Mouse (Mus musculus) heart, postnatal 10 days (tissue): ENCODE measurements at regions not wholly inside any gene's neighbourhood (a gene's known extent, or its start where the extent isn't known, plus 50 kb on each side); places are given as distances from the start of the nearest gene placed in this dataset.

ENCODE experiments used
- DNase-seq, 2 experiments: peaks; one replicate each; pipeline ENCODE4 v3.0.0; 2021
- intact Hi-C: fragments of 180-260 bp; cut with DNase I; formaldehyde crosslinking; loops from one replicate; pipeline ENCODE4 v1.15.1; 2025

DNA sequence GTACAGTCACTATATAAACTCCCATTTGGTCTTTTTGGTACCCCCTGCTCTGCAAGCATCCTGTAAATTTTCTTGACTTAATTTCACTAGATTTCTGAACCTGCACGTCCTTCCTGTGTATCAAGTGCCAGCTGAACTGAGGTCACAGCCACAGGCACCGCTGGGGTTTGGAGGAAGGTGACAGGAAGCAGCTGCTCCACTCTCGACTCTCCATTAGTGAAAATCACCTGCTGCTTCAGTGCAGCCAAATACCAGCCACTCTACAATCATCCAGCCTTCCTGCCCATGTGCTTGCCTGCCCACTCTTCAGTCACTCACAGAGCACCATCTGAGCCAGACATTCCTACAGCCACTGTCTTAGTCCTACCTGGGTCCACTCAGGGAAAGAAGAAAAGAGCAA, 364.3 kb upstream of the 2610301B20Rik start:
- intact Hi-C loops: no loop called here
- DNase-seq: no peak

DNA sequence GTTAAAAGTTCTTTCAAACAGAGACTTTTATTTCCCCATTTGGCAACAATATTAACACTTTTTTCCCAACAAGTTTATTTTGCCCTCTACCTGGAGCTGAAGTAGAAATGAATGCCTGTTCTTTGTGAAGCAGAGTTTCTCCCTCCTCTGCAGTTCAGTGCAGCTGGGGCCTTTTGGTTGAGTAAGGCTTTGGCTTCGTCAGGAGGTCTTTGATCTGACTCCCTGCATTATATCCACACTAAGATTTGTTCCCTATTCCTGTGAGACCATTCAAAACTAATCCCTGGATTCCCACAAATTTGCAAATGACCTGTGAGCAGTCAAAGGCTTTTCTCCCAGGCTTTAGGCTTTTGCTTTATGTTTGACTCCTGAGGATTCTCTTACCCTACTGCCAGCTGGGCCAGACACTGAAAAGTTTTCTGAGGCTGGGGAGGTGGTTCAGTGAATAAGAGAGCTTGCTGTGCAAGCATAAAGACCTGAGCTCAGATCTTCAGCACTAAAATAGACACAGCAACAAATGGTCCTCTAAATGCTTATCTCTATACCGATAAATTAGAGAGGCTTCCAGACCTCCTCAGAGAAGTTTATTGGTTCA, 323.5 kb upstream of the 2610301B20Rik start:
- DNase-seq: no peak
- intact Hi-C loops: no loop called here

DNA sequence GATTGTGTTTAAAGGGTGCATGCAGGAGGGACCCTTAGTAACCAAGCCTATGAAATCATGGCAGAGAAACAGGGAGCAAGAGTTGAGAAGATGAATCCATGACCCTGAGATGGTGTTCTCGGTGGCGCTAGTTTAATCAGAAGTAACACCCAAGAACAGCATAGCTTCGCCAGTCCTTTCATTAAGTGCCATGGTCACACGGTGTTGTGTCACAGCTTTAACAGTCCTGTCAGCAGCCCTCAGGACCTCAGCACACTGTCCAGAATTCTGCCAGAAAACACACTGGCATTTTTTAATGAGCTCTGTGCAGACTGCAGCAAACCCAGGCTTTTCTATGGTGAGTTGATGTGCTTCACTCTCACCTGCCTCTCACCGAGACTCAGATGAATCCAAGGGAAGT, 320.6 kb upstream of the 2610301B20Rik start:
- intact Hi-C loops: no loop called here
- DNase-seq: no peak

DNA sequence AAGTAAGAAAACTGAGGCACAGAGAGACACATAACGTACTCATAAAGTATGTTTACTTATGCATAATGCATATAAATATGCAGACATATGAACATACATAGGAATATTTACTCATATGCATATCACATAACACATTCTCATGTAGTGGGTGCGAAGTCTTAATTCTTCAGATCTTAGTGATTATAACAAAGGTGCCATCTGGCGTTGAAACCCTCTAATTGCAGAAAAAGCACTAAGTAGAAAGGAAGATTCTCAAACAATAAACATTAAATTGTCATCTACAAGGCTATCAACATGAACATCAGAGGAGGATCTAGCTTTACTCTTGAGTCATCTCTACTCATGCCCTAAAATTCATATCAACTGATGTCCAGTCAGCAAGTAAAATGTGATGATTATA, 314.2 kb upstream of the 2610301B20Rik start:
- no peak for DNase-seq
- intact Hi-C loops: no loop called here

DNA sequence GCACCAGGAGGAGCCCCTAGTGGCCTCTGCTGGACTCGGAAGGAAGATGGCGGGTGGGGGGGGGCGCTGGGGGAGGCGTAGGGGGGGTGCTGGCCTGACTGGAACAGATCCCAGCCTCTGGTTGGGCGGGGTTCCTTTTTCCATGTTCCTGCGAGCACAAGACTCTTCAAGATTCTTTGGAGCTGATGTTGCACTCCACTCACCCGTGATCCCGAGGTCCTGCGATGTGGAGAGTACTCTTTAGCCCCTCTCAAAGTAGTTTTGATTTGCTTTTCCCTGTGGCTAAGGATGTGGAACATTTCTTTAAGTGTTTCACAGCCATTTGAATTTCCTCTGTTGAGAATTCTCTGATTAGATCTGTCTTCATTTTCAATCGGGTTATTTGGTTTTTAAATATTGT, 269.8 kb upstream of the 2610301B20Rik start:
- DNase-seq: no peak
- intact Hi-C loops: no loop called here

DNA sequence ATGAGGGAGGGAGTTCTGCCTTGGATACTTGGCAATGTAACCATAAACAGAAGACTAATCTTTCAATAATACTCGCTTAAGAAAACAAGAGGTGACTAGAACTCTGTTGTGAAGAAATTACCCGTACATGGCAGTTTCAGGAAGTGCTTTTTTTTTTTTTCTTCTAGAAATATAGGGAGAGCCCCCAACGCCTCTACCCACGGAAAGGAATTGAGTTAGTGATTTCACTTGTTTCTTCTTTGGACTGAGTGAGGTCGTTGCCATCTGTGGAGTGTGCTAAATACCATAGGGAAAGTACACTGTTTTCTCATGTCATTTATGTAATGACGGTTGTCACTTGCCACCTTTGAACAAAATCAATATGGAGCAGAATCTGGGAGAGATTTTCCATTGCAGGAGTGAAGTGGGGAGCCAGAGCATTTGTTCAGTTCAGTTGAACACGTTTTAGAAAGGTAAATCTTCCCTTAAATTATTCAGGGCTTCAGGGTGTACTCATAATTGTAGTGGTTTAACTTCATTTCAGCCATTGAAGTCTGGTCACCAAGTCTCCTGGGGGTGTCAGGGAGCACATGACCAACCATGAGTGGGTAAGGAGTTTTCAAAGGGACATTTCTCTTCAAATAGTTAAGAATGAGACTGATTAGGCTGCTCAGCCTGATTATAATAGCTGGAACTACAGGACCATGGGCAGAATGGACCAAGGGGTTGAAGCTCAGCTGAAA, 266.3 kb upstream of the 2610301B20Rik start:
- no peak for DNase-seq
- intact Hi-C loops: no loop called here

DNA sequence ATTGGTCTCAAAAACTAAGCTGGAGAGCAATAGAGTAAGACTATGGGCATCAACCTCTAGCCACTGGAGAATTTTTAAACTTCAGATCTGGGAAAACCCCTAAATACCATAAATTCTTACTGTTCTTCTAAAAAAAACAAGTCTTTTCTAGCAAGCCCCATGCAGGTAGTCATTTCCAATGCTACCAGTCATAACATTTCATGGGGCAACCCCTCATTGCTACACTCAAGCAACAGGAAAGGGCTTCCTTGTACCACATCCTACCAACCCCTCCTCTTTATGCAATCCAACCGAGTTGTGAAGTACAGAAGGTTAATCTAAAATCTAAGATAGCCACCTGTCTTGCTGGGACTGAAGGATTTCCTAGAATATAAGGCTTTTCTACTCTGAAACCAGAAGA, 263.5 kb upstream of the 2610301B20Rik start:
- DNase-seq: no peak
- intact Hi-C loops: no loop called here
